Mouse (Mus musculus) megakaryocyte, adult 5-6 weeks (primary cell): ENCODE results near the gene Apoh. TPM values are rescaled to one million over a fixed set of nuclear protein-coding genes. Genes with fewer than 3 reads are reported as not detected.
A peak's percentile ranks its signal among the peaks of the same experiment; 100 is the strongest.

ENCODE experiments used
- ATAC-seq: 2 replicates; pipeline ENCODE4 v1.8.0; 2016; ENCODE audit warnings: mild to moderate bottlenecking, inconsistent platforms; ENCODE audit not compliant: poor library complexity, severe bottlenecking
- total RNA-seq, 2 experiments: library from RNA; stranded (forward) in 1 of 2; stranded (reverse) in 1 of 2; fragments of 153-499, 151-499 nt in 1 of 2; fragments of 221-1000, 200-1000 nt in 1 of 2; gene quantifications; 2 replicates each; pipeline versions ENCODE4 v1.2.3 to v1.2.4; 2015 to 2017

The Apoh gene
- total RNA-seq, 2 experiments from 2014 or later: not detected

GRCm38 (mm10) chr11:108333006-108333405, 10.1 kb upstream of the Apoh start:
- ATAC-seq: no peak

DNA sequence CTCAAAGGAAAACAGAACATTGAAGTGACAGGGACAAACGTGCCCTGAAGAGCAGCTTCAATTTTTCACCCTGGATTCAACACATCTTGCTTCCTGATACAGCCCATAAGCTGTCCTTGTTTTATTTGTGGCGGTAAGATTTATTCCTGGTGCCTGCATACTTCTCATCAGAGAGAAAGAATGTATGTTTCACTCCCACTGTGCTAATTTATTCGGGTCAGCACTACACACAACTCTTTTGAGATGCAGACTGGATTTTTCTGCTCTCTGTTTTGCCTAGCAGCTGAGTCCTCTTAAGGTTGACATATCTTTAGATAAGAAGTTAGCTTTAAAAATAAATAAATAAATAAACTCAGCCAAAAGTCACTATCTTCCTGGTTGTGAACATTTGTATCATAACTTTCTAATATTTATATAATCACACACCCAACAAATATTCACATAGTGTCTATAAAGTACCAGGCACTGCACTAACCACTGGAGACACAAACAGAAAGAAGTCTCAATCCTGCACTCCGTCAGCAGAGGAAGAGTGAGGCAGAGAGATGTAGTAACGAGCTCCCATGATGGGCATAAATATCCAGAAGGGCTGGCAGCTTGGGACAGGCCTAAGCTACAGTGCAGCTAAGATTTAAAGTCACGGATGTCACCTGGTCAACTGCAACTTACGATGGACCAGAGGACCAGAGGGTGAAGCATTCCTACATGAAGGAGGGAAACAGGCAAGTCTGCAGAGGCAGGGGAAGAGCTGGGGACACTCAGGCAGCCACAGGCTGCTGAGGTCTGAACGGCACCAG, 9.4 kb upstream of the Apoh start:
- no peak for ATAC-seq

DNA sequence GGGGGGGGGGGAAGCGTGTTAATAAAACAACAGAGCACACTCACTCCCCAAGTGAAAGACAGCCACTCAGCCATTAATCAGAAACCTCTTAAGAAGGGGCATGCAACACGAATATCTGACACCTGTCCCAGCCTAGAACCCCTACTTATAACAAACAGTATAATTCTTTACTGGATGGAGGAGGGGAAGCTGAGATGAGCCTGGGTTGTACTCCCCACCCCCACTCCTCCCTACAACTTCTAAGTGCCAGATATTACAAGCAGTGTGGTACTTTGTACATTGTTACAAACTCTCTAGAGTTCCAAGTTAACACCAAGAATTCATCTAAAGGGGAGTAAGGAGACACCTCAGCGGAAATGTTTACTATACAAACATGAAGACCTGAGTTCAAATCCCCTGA, 8.5 kb upstream of the Apoh start:
- no peak for ATAC-seq

- ATAC-seq: no peak
Observed at GRCm38 (mm10) chr11:108335536-108335935, 7.6 kb upstream of the Apoh start.

DNA sequence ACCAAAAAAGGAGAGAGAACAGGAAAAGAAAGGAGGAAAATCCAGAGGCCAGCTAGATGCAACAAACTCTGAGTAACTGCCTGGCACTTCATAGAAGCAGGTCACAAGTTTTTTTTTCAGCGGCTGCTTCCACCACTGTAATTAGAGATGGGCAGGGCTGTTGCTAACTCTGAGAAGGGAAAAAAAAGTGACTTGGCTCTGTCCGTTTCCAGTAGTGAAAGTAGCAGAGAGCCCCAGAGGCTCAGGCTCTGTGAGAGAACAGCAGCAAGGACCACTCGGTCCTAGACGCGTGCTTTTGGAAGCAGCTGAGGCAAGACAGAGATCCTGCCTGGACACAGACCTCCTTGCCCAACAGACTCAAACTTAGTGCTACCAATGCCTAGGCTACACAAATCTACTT, 6.7 kb upstream of the Apoh start:
- no peak for ATAC-seq

- ATAC-seq: no peak
Observed at GRCm38 (mm10) chr11:108340293-108340692, 2.9 kb upstream of the Apoh start.

GRCm38 (mm10) chr11:108341783-108342182, 1.4 kb upstream of the Apoh start:
- ATAC-seq: peak; percentile 30

GRCm38 (mm10) chr11:108343789-108344462, 772 bp downstream of the Apoh start, which contains the start of gene Prkca:
TSS of gene Prkca (minus strand) at chr11:108343928.
- ATAC-seq: peak; percentile 76

DNA sequence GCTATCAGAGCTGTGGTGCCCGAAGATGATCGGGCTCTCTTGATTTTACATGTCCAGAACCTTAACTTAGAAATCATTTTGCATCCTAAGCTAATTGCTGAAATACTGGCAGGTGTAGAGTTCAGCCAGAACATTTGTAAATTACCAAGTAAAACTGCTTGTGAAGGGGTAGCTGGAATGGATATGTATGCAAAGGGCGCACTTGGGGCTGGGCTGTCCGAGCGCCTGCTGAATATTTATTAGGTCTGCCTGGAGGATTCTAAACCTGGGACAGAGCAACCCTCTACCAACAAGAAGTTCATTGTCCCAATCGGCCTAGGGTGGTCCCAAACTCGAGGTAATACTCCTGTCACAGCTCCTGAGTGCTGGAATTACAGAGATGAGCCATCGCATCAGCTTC, 1.6 kb downstream of the Apoh start:
- ATAC-seq: no peak

DNA sequence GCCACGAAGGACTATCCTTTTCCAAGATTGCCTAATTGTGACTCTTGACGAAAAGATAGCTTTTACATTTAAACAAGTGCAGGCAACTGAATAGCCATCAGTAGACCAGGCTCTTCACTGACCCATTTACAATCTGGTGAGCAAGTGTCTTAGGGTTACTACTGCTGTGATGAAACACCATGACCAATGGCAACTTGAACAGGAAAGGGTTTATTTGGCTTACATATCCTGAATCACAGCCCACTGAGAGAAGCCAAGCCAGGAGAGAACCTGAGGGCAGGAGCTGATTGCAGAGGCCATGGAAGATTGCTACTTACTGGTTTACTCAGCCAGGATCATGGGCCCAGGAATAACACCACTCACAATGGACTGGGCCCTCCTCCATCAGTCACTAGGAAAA, 2.2 kb downstream of the Apoh start:
- no peak for ATAC-seq

DNA sequence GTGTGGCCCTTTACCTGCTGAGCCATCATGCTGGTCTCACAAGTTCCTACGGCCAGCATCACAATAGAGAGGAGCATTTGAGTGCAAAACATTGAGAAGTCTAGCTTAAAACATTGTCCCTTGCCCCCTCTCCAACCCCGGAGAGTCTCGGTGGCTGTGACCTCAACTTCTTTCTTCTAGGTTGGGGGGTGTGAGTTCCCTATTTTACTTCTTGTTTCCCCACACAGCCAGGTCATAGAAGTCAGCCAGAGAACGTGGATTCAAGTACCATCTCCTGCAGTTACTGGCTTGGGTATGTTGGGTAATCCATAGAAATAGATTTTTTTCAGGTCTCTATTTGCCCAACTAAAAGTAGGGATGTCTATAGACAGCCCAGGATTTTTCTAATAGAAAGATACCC, 7.6 kb downstream of the Apoh start:
- ATAC-seq: peak; percentile 93

GRCm38 (mm10) chr11:108352842-108353388, 9.8 kb downstream of the Apoh start:
- no peak for ATAC-seq

DNA sequence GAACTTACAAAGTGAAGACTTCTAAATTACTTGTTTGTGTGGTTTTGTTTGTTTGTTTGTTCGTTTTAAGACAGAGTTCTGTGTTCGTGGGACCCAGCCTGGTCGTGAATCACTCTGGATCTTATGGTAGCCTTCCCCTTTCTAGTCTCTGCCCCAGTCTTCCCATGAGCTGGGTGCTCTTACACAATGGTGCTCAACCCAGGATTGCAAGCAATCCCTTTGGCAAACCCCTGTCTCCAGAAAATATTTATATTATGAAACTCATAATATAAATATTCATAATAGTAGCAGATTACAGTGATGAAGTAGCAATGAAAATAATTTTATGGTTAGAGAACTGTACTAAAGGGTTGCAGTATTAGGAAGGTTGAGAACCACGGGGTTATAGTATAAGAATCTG, 12.9 kb downstream of the Apoh start:
- ATAC-seq: no peak

- ATAC-seq: no peak
Observed at GRCm38 (mm10) chr11:108358911-108359310, 15.8 kb downstream of the Apoh start.

GRCm38 (mm10) chr11:108360983-108361382, 17.8 kb downstream of the Apoh start:
- no peak for ATAC-seq

- no peak for ATAC-seq
Observed at GRCm38 (mm10) chr11:108362965-108363364, 19.8 kb downstream of the Apoh start.

DNA sequence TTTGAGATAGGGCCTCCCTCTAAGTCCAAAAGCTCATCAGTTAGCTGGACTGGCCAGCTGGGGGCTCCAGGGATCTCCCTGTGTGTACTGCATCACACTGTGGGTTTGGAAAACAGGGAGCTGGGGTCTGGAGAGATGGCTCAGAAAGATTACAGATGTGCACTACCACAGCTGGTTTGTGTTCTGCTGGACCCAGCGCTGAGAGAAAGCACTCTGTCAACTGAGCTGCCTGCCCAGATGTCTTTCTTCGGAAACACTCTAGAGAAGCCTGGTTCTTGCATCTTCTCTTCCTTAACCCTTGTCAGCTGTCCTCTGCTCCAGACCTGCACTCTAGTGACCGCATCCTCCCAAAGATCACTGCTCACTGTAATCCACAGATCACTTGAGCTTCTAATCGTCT, 20.8 kb downstream of the Apoh start:
- no peak for ATAC-seq

- no peak for ATAC-seq
Observed at GRCm38 (mm10) chr11:108364945-108365589, 21.9 kb downstream of the Apoh start.

DNA sequence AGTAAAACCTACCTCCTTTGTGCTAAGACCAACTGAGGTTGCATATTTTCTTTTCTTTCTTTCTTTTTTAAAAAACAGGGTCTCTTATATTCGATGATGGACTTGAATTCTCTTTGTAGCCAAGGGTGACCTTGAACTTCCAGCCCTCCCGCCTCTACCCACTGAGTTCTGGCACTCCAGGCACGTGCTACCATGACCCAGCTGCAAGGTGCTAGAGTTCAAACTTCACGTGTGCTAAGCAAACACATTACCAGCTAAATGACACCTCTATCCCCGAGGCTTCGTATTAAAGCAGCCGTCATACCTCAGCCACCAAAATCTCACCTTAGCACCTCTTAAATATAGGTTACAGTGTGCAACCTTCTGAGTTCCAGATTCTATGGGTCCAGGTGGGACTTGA, 22.4 kb downstream of the Apoh start:
- ATAC-seq: no peak

DNA sequence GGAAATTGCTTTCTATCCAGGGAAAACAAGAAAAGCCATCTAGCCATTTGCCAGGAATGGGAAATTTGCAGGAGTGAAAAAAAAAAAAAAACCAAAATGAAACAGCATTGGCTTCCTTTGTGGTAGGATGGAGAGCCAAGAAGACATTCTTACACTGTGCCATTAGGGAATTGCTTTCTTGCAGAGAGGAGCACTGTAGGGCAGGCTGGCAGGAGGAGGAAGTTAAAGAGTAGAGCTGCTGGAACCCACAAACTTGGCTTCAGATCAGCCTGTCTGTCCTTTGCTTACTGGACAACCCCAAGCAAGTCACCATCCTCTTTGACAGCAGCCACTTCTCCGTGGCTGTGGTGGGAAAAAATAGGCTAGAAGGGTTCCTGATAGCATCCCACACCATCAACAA, 23.9 kb downstream of the Apoh start:
- ATAC-seq: no peak

- no peak for ATAC-seq
Observed at GRCm38 (mm10) chr11:108376815-108377214, 33.7 kb downstream of the Apoh start.
